Comparison of ENCODE assay signal across 8 mouse cellular contexts in the genomic region with DNA sequence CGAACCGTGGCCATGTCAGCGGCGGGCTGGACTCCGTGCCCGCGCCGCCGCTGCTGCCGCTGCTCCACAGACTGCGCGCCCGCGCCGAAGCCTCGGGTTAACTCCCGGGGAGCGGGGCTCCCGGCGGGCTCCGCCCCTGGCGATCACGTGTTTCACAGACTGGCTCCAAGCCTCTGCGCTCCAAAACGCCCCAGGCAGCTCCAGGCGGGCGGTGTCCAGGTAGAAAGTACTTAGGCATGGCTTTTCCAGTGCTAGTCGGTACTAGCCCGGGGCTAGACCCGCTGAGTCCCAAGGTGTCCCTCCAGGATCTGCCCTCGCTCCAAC. TPM values are rescaled to one million over a fixed set of nuclear protein-coding genes. Genes with fewer than 3 reads are reported as not detected.
A peak's percentile ranks its signal among the peaks of the same experiment; 100 is the strongest.
DNase-seq lines count a peak whose midpoint lies in the region; ATAC-seq lines count a peak whose summit lies in the region.

A gene (minus strand): TSS at position 138 of the 324 bp plus-strand sequence.

- DNase-seq in forebrain, embryonic 11.5 days (ENCODE audit: low spot score) = peak; percentile 89
- DNase-seq in kidney, postnatal 25 days = peak; percentile 95 to 96
- peak; percentile 90 for DNase-seq in liver, embryonic 13.5 days
- peak; percentile 47 to 68 for DNase-seq in natural killer cell, adult 2 months (ENCODE audit: low spot score in 2 of 2)

- H3K4me3 ChIP-seq in brown adipose tissue, adult 24 weeks (ENCODE audit: insufficient read depth, low read depth, low read length) = peak within 1 kb of the TSS; percentile 93
- H3K4me3 ChIP-seq in forebrain, embryonic 11.5 days (ENCODE audit: low read depth, low read length) = peak within 1 kb of the TSS; percentile 65
- H3K4me3 ChIP-seq in heart, embryonic 15.5 days = peak within 1 kb of the TSS; percentile 82
- peak within 1 kb of the TSS; percentile 67 for H3K4me3 ChIP-seq in liver, embryonic 13.5 days (replicated peaks)
- peak within 1 kb of the TSS; percentile 68 for H3K4me3 ChIP-seq in stomach, embryonic 15.5 days (replicated peaks)

- H3K9ac ChIP-seq in forebrain, embryonic 11.5 days (ENCODE audit: low read length) = peak within 1 kb of the TSS; percentile 77
- H3K9ac ChIP-seq in heart, embryonic 15.5 days = peak within 1 kb of the TSS; percentile 80
- peak within 1 kb of the TSS; percentile 73 for H3K9ac ChIP-seq in liver, embryonic 13.5 days
- H3K9ac ChIP-seq in stomach, embryonic 15.5 days = peak within 1 kb of the TSS; percentile 72

- H3K36me3 ChIP-seq in forebrain, embryonic 11.5 days (ENCODE audit: control insufficient read depth, insufficient read depth, low read length) = no peaks in the 10 kb centered on the region
- no peaks in the 10 kb centered on the region for H3K36me3 ChIP-seq in heart, embryonic 15.5 days
- H3K36me3 ChIP-seq in liver, embryonic 13.5 days = no peaks in the 10 kb centered on the region
- no peaks in the 10 kb centered on the region for H3K36me3 ChIP-seq in stomach, embryonic 15.5 days

- H3K4me1 ChIP-seq in brown adipose tissue, adult 24 weeks (ENCODE audit: control insufficient read depth, insufficient read depth, insufficient read length, low read length) = no peaks in the 10 kb centered on the region
- H3K4me1 ChIP-seq in forebrain, embryonic 11.5 days (replicated peaks; ENCODE audit: control insufficient read depth, insufficient read depth, low read length) = peaks cover 6% of the 10 kb centered on the region; the same call in 1 of the 2 replicates
- H3K4me1 ChIP-seq in heart, embryonic 15.5 days (replicated peaks) = peaks cover 17% of the 10 kb centered on the region; the same call in 1 of the 2 replicates
- peaks cover 2% of the 10 kb centered on the region; the same call in 1 of the 2 replicates for H3K4me1 ChIP-seq in liver, embryonic 13.5 days (replicated peaks)
- 0 out of 2 replicates have a peak, but pooled peaks cover 10% of the 10 kb centered on the region for H3K4me1 ChIP-seq in stomach, embryonic 15.5 days

- peak; percentile 39 for ATAC-seq in CD4-positive, CD25-positive, alpha-beta regulatory T cell, adult 4 months
- ATAC-seq in forebrain, embryonic 11.5 days (replicated peaks; ENCODE audit: low FRiP score) = peak; percentile 90
- ATAC-seq in heart, embryonic 15.5 days (replicated peaks; ENCODE audit: insufficient number of reproducible peaks, insufficient read depth, low FRiP score, low read depth) = peak; percentile 93
- ATAC-seq in liver, embryonic 13.5 days (ENCODE audit: low read depth) = peak; percentile 89
- peak; percentile 91 for ATAC-seq in stomach, embryonic 15.5 days (ENCODE audit: insufficient read depth, low FRiP score, low read depth)

- no peak within 1 kb of the TSS for H3K27ac ChIP-seq in brown adipose tissue, adult 24 weeks (replicated peaks; ENCODE audit: low read depth, low read length)
- no peak within 1 kb of the TSS for H3K27ac ChIP-seq in forebrain, embryonic 11.5 days (ENCODE audit: low read depth, low read length)
- H3K27ac ChIP-seq in heart, embryonic 15.5 days = no peak within 1 kb of the TSS
- peak within 1 kb of the TSS; percentile 61 for H3K27ac ChIP-seq in liver, embryonic 13.5 days
- H3K27ac ChIP-seq in stomach, embryonic 15.5 days = peak within 1 kb of the TSS; percentile 22; the same call in 1 of the 2 replicates

- under 1% methylated on average over 31 of the region's 31 CpGs for WGBS in forebrain, embryonic 11.5 days
- under 1% methylated on average over 31 of the region's 31 CpGs for WGBS in heart, embryonic 15.5 days
- under 1% methylated on average over 29 of the region's 31 CpGs for WGBS in liver, embryonic 13.5 days (ENCODE audit: insufficient replicate concordance)
- WGBS in stomach, embryonic 15.5 days = under 1% methylated on average over 31 of the region's 31 CpGs

- peaks cover 10% of the 10 kb centered on the region for H3K27me3 ChIP-seq in forebrain, embryonic 11.5 days (ENCODE audit: control insufficient read depth, insufficient read depth, low read length)
- 0 out of 2 replicates have a peak, but pooled peaks cover 3% of the 10 kb centered on the region for H3K27me3 ChIP-seq in heart, embryonic 15.5 days
- peaks cover 41% of the 10 kb centered on the region for H3K27me3 ChIP-seq in liver, embryonic 13.5 days
- H3K27me3 ChIP-seq in stomach, embryonic 15.5 days (replicated peaks) = no peaks in the 10 kb centered on the region

- H3K4me2 ChIP-seq in forebrain, embryonic 11.5 days (ENCODE audit: low read depth, low read length, severe bottlenecking) = peak within 1 kb of the TSS; percentile 99
- peak within 1 kb of the TSS; percentile 97 for H3K4me2 ChIP-seq in heart, embryonic 15.5 days
- peak within 1 kb of the TSS; percentile 82 for H3K4me2 ChIP-seq in liver, embryonic 13.5 days
- peak within 1 kb of the TSS; percentile 76 for H3K4me2 ChIP-seq in stomach, embryonic 15.5 days

- H3K9me3 ChIP-seq in forebrain, embryonic 11.5 days (ENCODE audit: control insufficient read depth, low read length) = no peaks in the 10 kb centered on the region
- no peaks in the 10 kb centered on the region for H3K9me3 ChIP-seq in heart, embryonic 15.5 days (replicated peaks)
- no peaks in the 10 kb centered on the region for H3K9me3 ChIP-seq in liver, embryonic 13.5 days (replicated peaks)
- no peaks in the 10 kb centered on the region for H3K9me3 ChIP-seq in stomach, embryonic 15.5 days

RNA-seq across cellular contexts. Expression of the gene that starts here (rescaled TPM):
- not detected for polyA plus RNA-seq in CD4-positive, CD25-positive, alpha-beta regulatory T cell, adult 4 months (2017; shearing (Covaris generic))
- polyA plus RNA-seq in brown adipose tissue, adult 24 weeks (2012; ENCODE audit: insufficient read depth, insufficient read length, missing spikeins) = not detected in 2 replicates
- 4.0 and 5.5 TPM in 2 replicates for polyA plus RNA-seq in forebrain, embryonic 11.5 days (2014; fragmentation: Nextera tagmentation; extraction: Ambion mirVana)
- polyA plus RNA-seq in heart, embryonic 15.5 days (2015; fragmentation: Nextera tagmentation; extraction: Ambion mirVana) = 4.7 and 4.8 TPM in 2 replicates
- polyA plus RNA-seq in liver, embryonic 13.5 days (2015; fragmentation: Nextera tagmentation; extraction: Ambion mirVana) = 9.8 and 13.2 TPM in 2 replicates
- 14.2 and 18.8 TPM in 2 replicates for polyA plus RNA-seq in stomach, embryonic 15.5 days (2015; fragmentation: Nextera tagmentation; extraction: Ambion mirVana)

Comparison
In these comparisons a context has a peak if more than half of its experiments do, and no peak if none do; other contexts are left out.
1. Peak in ATAC-seq in CD4-positive, CD25-positive, alpha-beta regulatory T cell, adult 4 months; RNA of the gene not detected or under 1 TPM.
2. ATAC-seq: peak in every context shown above with its lines; median percentile 93 in heart, embryonic 15.5 days; 91 in stomach, embryonic 15.5 days; 90 in forebrain, embryonic 11.5 days; 89 in liver, embryonic 13.5 days; 39 in CD4-positive, CD25-positive, alpha-beta regulatory T cell, adult 4 months.
3. H3K27ac ChIP-seq: peak in liver, embryonic 13.5 days (single experiment) and stomach, embryonic 15.5 days (single experiment); none in brown adipose tissue, adult 24 weeks (single experiment), forebrain, embryonic 11.5 days (single experiment) and heart, embryonic 15.5 days (single experiment).
4. Peak in every context shown above with its lines, with median percentiles within 50 percentile points of each other: H3K4me3 ChIP-seq, DNase-seq, H3K4me2 ChIP-seq and H3K9ac ChIP-seq.